Mouse (Mus musculus) urinary bladder, postnatal 10 days (tissue): ENCODE data around the gene Lhx3.
A peak's percentile ranks its signal among the peaks of the same experiment; 100 is the strongest.

Experiments used
- DNase-seq: peaks from one replicate; pipeline ENCODE4 v3.0.0; 2022; ENCODE audit warnings: low spot score

Gene Lhx3

GRCm38 (mm10) chr2:26208126-26208789 lies at the start of gene Lhx3:
Gene Lhx3 (minus strand): TSS chr2:26208289.
- DNase-seq = peak; percentile 60

- no peak for DNase-seq
Observed at GRCm38 (mm10) chr2:26257315-26258096, 49.4 kb upstream of the Lhx3 start.

- DNase-seq = no peak
Observed at GRCm38 (mm10) chr2:26254816-26255215, 46.7 kb upstream of the Lhx3 start.

- no peak for DNase-seq
Observed at GRCm38 (mm10) chr2:26252514-26253206, 44.6 kb upstream of the Lhx3 start.

GRCm38 (mm10) chr2:26247531-26247930 lies 39.4 kb upstream of the Lhx3 start:
- DNase-seq = no peak

GRCm38 (mm10) chr2:26240841-26241240 lies 32.8 kb upstream of the Lhx3 start:
- DNase-seq = no peak

GRCm38 (mm10) chr2:26240330-26240729 lies 32.2 kb upstream of the Lhx3 start:
- DNase-seq = no peak

GRCm38 (mm10) chr2:26237290-26237782 lies 29.2 kb upstream of the Lhx3 start, which contains the start of gene Qsox2:
Gene Qsox2 (minus strand): TSS chr2:26237525.
- peak; percentile 79 for DNase-seq

- no peak for DNase-seq
Observed at GRCm38 (mm10) chr2:26236681-26237289, 28.7 kb upstream of the Lhx3 start.

GRCm38 (mm10) chr2:26234771-26235170 lies 26.7 kb upstream of the Lhx3 start:
- DNase-seq = no peak

GRCm38 (mm10) chr2:26234253-26234652 lies 26.2 kb upstream of the Lhx3 start:
- no peak for DNase-seq

GRCm38 (mm10) chr2:26231366-26231765 lies 23.3 kb upstream of the Lhx3 start:
- DNase-seq = no peak

GRCm38 (mm10) chr2:26230253-26230652 lies 22.2 kb upstream of the Lhx3 start:
- DNase-seq = no peak

- no peak for DNase-seq
Observed at GRCm38 (mm10) chr2:26227788-26228187, 19.7 kb upstream of the Lhx3 start.

GRCm38 (mm10) chr2:26225242-26225641 lies 17.2 kb upstream of the Lhx3 start:
- no peak for DNase-seq

- no peak for DNase-seq
Observed at GRCm38 (mm10) chr2:26223961-26224360, 15.9 kb upstream of the Lhx3 start.

GRCm38 (mm10) chr2:26214526-26214925 lies 6.4 kb upstream of the Lhx3 start:
- no peak for DNase-seq

GRCm38 (mm10) chr2:26209566-26209965 lies 1.5 kb upstream of the Lhx3 start:
- DNase-seq = no peak

- DNase-seq = no peak
Observed at GRCm38 (mm10) chr2:26207559-26207958, 530 bp downstream of the Lhx3 start.

GRCm38 (mm10) chr2:26205761-26206160 lies 2.3 kb downstream of the Lhx3 start:
- DNase-seq = no peak

- DNase-seq = no peak
Observed at GRCm38 (mm10) chr2:26205126-26205525, 3.0 kb downstream of the Lhx3 start.

GRCm38 (mm10) chr2:26202849-26203475 lies 5.1 kb downstream of the Lhx3 start:
- no peak for DNase-seq
